In the genomic region with DNA sequence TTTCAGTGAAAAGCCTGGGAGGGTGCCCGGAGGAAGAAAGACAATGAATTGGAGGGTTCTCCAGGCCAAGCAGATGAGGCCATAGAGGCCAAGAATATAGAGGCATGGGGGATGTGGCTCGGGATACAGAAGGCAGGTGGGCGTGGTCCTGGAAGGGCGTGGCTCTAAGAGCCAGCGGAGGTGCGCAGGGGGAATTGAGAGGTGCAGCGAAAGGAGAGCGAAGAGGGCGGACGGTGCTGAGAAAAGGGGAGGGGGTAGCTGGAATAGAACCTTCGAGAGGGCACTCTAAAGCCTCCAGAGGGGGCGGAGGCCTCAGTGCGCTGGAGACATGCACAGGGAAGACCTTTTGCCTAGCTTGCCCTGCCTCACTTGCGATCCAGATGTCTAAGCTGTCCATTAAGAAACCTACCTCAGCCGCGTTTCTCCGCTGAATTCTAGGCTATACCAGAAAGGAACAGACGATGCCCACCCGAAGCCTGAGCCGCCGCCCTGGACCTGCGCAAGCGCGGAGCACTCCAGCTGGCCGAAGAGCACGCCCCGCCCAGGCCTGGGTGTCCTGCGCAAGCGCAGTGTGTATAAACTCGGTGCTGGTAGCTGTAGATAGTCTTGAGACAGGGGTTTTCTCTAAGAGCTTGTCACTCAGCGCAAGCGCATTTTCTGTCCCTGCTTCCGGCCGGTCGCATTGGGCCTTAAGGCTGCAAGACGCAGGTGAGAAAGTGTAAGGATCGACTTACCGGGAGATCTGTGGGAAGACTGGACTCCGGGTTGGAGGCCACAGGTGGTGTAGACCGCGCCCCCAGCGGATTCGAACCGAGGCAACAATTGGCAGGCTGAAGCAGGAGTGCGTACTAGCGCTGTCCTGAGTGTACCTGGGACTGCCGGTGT, we compare ENCODE assay signal across 8 mouse cellular contexts. TPM values are rescaled to one million over a fixed set of nuclear protein-coding genes. Genes with fewer than 3 reads are reported as not detected.
A peak's percentile ranks its signal among the peaks of the same experiment; 100 is the strongest.
DNase-seq lines count a peak whose midpoint lies in the region; ATAC-seq and TF ChIP-seq lines count a peak whose summit lies in the region.

A gene (minus strand): TSS at position 525 of the 885 bp plus-strand sequence.

- ATAC-seq in cerebellum, adult (ENCODE audit: insufficient number of reproducible peaks, low FRiP score, low TSS enrichment): peak; percentile 97
- peak; percentile 98 for ATAC-seq in forebrain, embryonic 13.5 days
- ATAC-seq in liver, postnatal 0 days: peak; percentile 99
- ATAC-seq in neural tube, embryonic 14.5 days (ENCODE audit: low read depth): peak; percentile 98

- TF ChIP-seq CTCF in ES-Bruce4 (IDR thresholded peaks at IDR 0.05; ENCODE audit: low read depth, low read length): no peak
- TF ChIP-seq CTCF in liver, postnatal 0 days (IDR thresholded peaks at IDR 0.05; ENCODE audit: low read depth): peak; percentile 29

- WGBS in forebrain, embryonic 13.5 days: under 1% methylated on average over 47 of the region's 47 CpGs
- WGBS in large intestine, adult 2 months: under 1% methylated on average over 47 of the region's 47 CpGs
- WGBS in liver, postnatal 0 days (ENCODE audit: insufficient replicate concordance): 1% methylated on average over 47 of the region's 47 CpGs
- under 1% methylated on average over 47 of the region's 47 CpGs for WGBS in neural tube, embryonic 14.5 days

- intact Hi-C loops in heart, postnatal 10 days (cut with DNase I): no loop called here

- no peaks in the 10 kb centered on the region for H3K9me3 ChIP-seq in ES-Bruce4 (replicated peaks; ENCODE audit: control insufficient read depth, insufficient read depth, low read length, poor library complexity, severe bottlenecking)
- H3K9me3 ChIP-seq in forebrain, embryonic 13.5 days (replicated peaks): no peaks in the 10 kb centered on the region
- no peaks in the 10 kb centered on the region for H3K9me3 ChIP-seq in liver, postnatal 0 days (ENCODE audit: low read length)
- H3K9me3 ChIP-seq in neural tube, embryonic 14.5 days (ENCODE audit: control insufficient read depth, low read length): no peaks in the 10 kb centered on the region

- H3K4me1 ChIP-seq in ES-Bruce4 (ENCODE audit: control insufficient read depth, insufficient read depth, low read length): no peaks in the 10 kb centered on the region
- H3K4me1 ChIP-seq in forebrain, embryonic 13.5 days: peaks cover 26% of the 10 kb centered on the region
- H3K4me1 ChIP-seq in liver, postnatal 0 days (ENCODE audit: insufficient read depth): peaks cover 9% of the 10 kb centered on the region
- H3K4me1 ChIP-seq in neural tube, embryonic 14.5 days (ENCODE audit: control insufficient read depth, insufficient read depth, low read length): peaks cover 9% of the 10 kb centered on the region; the same call in 1 of the 2 replicates

- peak; percentile 94 for DNase-seq in heart, postnatal 10 days
- peak; percentile 90 for DNase-seq in large intestine, adult 2 months (ENCODE audit: low read depth, low spot score)
- peak; percentile 91 for DNase-seq in liver, postnatal 0 days
- DNase-seq in testis, postnatal 10 days (ENCODE audit: low spot score): peak; percentile 92

- peak; percentile 13 for TF ChIP-seq POLR2A in ES-Bruce4 (IDR thresholded peaks at IDR 0.05; ENCODE audit: insufficient read depth, low read length)

- no peaks in the 10 kb centered on the region; the same call in 1 of the 2 replicates for H3K36me3 ChIP-seq in ES-Bruce4 (ENCODE audit: control insufficient read depth, insufficient read depth, low read length, poor library complexity, severe bottlenecking)
- peaks cover 8% of the 10 kb centered on the region for H3K36me3 ChIP-seq in forebrain, embryonic 13.5 days (ENCODE audit: poor library complexity, severe bottlenecking)
- H3K36me3 ChIP-seq in liver, postnatal 0 days (replicated peaks; ENCODE audit: insufficient read depth, low read length): no peaks in the 10 kb centered on the region
- H3K36me3 ChIP-seq in neural tube, embryonic 14.5 days (ENCODE audit: control insufficient read depth, insufficient read depth, low read length): peaks cover 5% of the 10 kb centered on the region; the same call in 1 of the 2 replicates

- H3K27ac ChIP-seq in ES-Bruce4 (ENCODE audit: insufficient read depth, low read length): peak within 1 kb of the TSS; percentile 31; the same call in 1 of the 2 replicates
- peak within 1 kb of the TSS; percentile 91 for H3K27ac ChIP-seq in forebrain, embryonic 13.5 days
- peak within 1 kb of the TSS; percentile 51; the same call in 1 of the 2 replicates for H3K27ac ChIP-seq in liver, postnatal 0 days (ENCODE audit: low read depth)
- peak within 1 kb of the TSS; percentile 95 for H3K27ac ChIP-seq in neural tube, embryonic 14.5 days (ENCODE audit: low read depth, low read length)

- H3K27me3 ChIP-seq in ES-Bruce4 (ENCODE audit: control insufficient read depth, insufficient read depth, low read length, poor library complexity, severe bottlenecking): no peaks in the 10 kb centered on the region
- H3K27me3 ChIP-seq in forebrain, embryonic 13.5 days: no peaks in the 10 kb centered on the region; the same call in 1 of the 2 replicates
- no peaks in the 10 kb centered on the region for H3K27me3 ChIP-seq in liver, postnatal 0 days (ENCODE audit: insufficient read depth, low read length)
- H3K27me3 ChIP-seq in neural tube, embryonic 14.5 days (ENCODE audit: control insufficient read depth, insufficient read depth, low read length): no peaks in the 10 kb centered on the region

- H3K9ac ChIP-seq in ES-Bruce4 (ENCODE audit: low read depth, poor library complexity, severe bottlenecking): peak within 1 kb of the TSS; percentile 35; the same call in 1 of the 2 replicates
- H3K9ac ChIP-seq in forebrain, embryonic 13.5 days: peak within 1 kb of the TSS; percentile 77
- peak within 1 kb of the TSS; percentile 67 for H3K9ac ChIP-seq in liver, postnatal 0 days (replicated peaks)
- peak within 1 kb of the TSS; percentile 80 for H3K9ac ChIP-seq in neural tube, embryonic 14.5 days (replicated peaks; ENCODE audit: low read depth, low read length)

- TF ChIP-seq EP300 in ES-Bruce4 (IDR thresholded peaks at IDR 0.05; ENCODE audit: insufficient read depth, low read depth, low read length): no peak
- no peak for TF ChIP-seq EP300 in liver, postnatal 0 days (IDR thresholded peaks at IDR 0.05; ENCODE audit: low read depth)

- peak within 1 kb of the TSS; percentile 67 for H3K4me2 ChIP-seq in forebrain, embryonic 13.5 days
- peak within 1 kb of the TSS; percentile 98 for H3K4me2 ChIP-seq in liver, postnatal 0 days (ENCODE audit: low read depth, low read length)
- peak within 1 kb of the TSS; percentile 53 for H3K4me2 ChIP-seq in neural tube, embryonic 14.5 days (ENCODE audit: low read depth, low read length)

- H3K4me3 ChIP-seq in ES-Bruce4 (ENCODE audit: low read depth, low read length): peak within 1 kb of the TSS; percentile 76
- H3K4me3 ChIP-seq in forebrain, embryonic 13.5 days: peak within 1 kb of the TSS; percentile 73
- H3K4me3 ChIP-seq in liver, postnatal 0 days (ENCODE audit: low read depth, low read length): peak within 1 kb of the TSS; percentile 85
- peak within 1 kb of the TSS; percentile 79 for H3K4me3 ChIP-seq in neural tube, embryonic 14.5 days (ENCODE audit: low read depth, low read length)

RNA-seq across cellular contexts. Expression of the gene that starts here (rescaled TPM):
- 22.5 and 28.6 TPM in 2 replicates for polyA plus RNA-seq in ES-Bruce4 (2011; ENCODE audit: insufficient read depth, insufficient read length, low read depth, missing spikeins)
- 173 and 181 TPM in 2 replicates for polyA plus RNA-seq in forebrain, embryonic 13.5 days (2015; fragmentation: Nextera tagmentation; extraction: Ambion mirVana)
- 10 to 100 TPM; 16.5 to 21.9 TPM for total RNA-seq in heart, postnatal 10 days (2021)
- 21.8 and 26.0 TPM in 2 replicates for polyA plus RNA-seq in large intestine, adult 2 months (2012; rRNA removed)
- polyA plus RNA-seq in liver, postnatal 0 days (2015; fragmentation: Nextera tagmentation; extraction: Ambion mirVana): 2.7 and 3.0 TPM in 2 replicates
- polyA plus RNA-seq in neural tube, embryonic 14.5 days (2014; fragmentation: Nextera tagmentation; extraction: Ambion mirVana): 279 and 325 TPM in 2 replicates

Comparison
In these comparisons a context has a peak if more than half of its experiments do, and no peak if none do; other contexts are left out.
1. Peak in every context shown above with its lines: DNase-seq, ATAC-seq, H3K4me3 ChIP-seq and H3K27ac ChIP-seq.
2. H3K27ac ChIP-seq: peak in every context shown above with its lines; median percentile 95 in neural tube, embryonic 14.5 days; 91 in forebrain, embryonic 13.5 days; 51 in liver, postnatal 0 days; 31 in ES-Bruce4.